ENCODE assay signal across 9 mouse cellular contexts in the genomic region with DNA sequence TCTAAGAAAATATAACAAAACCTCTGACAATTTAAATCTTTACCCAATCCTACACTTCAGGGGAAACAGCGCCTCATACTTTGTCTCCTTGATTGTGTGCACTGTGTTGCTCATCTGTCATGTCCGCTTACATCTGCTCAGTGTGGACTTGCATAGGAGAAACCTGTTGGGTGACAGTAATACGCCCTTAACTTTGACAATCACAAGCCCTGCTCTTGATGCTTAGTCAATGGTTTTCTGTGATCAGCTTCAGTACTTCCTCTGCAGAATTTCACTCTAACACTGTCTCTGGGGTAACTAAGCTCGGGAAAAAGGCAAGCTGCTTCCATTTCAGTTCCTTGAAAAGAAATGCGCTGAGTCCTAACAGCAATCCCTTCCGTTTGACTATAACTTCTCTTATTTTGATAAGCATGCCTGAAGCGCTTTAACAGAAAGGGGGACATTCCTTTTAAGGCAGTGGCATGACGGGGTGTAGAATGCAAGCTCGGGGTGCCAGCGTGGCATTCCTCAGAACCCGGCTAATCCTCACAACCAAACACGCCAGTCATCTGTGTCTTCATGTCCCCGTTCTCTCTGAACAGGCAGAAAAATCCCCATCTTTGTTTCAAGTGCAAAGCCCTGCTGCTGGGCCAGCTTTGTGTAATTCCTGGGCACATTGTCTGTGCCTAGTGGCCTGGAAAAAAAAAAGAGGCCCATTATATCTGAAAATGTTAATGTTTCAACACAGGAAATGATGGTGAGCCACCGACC.
DNase-seq lines count a peak whose midpoint lies in the region; ATAC-seq and TF ChIP-seq lines count a peak whose summit lies in the region.
"Had no signal": no experiment of that assay in that cellular context is flagged by ENCODE, and none has a peak within 500 bp of the region (broad histone marks: within the 10 kb centered on the region; RNA-seq: fewer than 3 reads in every experiment).

No protein-coding gene starts in this region.

- no peak overlapping the region for H3K9ac ChIP-seq in forebrain, postnatal 0 days
- no peak overlapping the region for H3K9ac ChIP-seq in midbrain, embryonic 15.5 days
- H3K9ac ChIP-seq: lung, embryonic 15.5 days had no signal

- peak overlapping the region; percentile 45 for H3K27ac ChIP-seq in forebrain, postnatal 0 days (ENCODE audit: low read depth, low read length)
- H3K27ac ChIP-seq in midbrain, embryonic 15.5 days: peak overlapping the region; percentile 60
- no peak overlapping the region for H3K27ac ChIP-seq in heart, embryonic 10.5 days
- H3K27ac ChIP-seq: lung, embryonic 15.5 days had no signal

- ATAC-seq in forebrain, postnatal 0 days: peak; percentile 69
- peak; percentile 53 for ATAC-seq in midbrain, embryonic 15.5 days (replicated peaks)

- H3K9me3 ChIP-seq in forebrain, postnatal 0 days (ENCODE audit: low read length): no peaks in the 10 kb centered on the region
- H3K9me3 ChIP-seq in midbrain, embryonic 15.5 days: no peaks in the 10 kb centered on the region
- no peaks in the 10 kb centered on the region for H3K9me3 ChIP-seq in heart, embryonic 10.5 days
- H3K9me3 ChIP-seq: lung, embryonic 15.5 days had no signal

- H3K4me3 ChIP-seq in forebrain, postnatal 0 days (ENCODE audit: low read depth, low read length): no peak overlapping the region
- no peak overlapping the region for H3K4me3 ChIP-seq in midbrain, embryonic 15.5 days
- no peak overlapping the region for H3K4me3 ChIP-seq in heart, embryonic 10.5 days
- H3K4me3 ChIP-seq: lung, embryonic 15.5 days had no signal

- DNase-seq in cerebellum, postnatal 36 days: peak; percentile 21 to 40
- no peak for DNase-seq in cerebellum, postnatal 4 days (ENCODE audit: low spot score in 2 of 2)
- DNase-seq in R1 (ENCODE audit: low read depth, low spot score): peak; percentile 12
- peak; percentile 54 for DNase-seq in forebrain, postnatal 0 days
- no peak for DNase-seq in adrenal gland, postnatal 10 days
- DNase-seq in gastrocnemius, adult 8-10 months (ENCODE audit: low spot score in 2 of 2): no peak
- DNase-seq in heart, embryonic 10.5 days (ENCODE audit: low spot score): no peak

- 24% methylated on average over 14 of the region's 14 CpGs for WGBS in forebrain, postnatal 0 days
- 28% methylated on average over 14 of the region's 14 CpGs for WGBS in midbrain, embryonic 15.5 days
- WGBS in heart, embryonic 10.5 days: 70% methylated on average over 14 of the region's 14 CpGs

- no peak for TF ChIP-seq CTCF in forebrain, postnatal 0 days (IDR thresholded peaks at IDR 0.05; ENCODE audit: low read depth)

- H3K4me1 ChIP-seq in forebrain, postnatal 0 days (ENCODE audit: insufficient read depth): no peaks in the 10 kb centered on the region
- peaks cover 10% of the 10 kb centered on the region for H3K4me1 ChIP-seq in midbrain, embryonic 15.5 days
- no peaks in the 10 kb centered on the region for H3K4me1 ChIP-seq in heart, embryonic 10.5 days

- H3K27me3 ChIP-seq in forebrain, postnatal 0 days (ENCODE audit: insufficient read depth, low read length): no peaks in the 10 kb centered on the region
- H3K27me3 ChIP-seq in midbrain, embryonic 15.5 days (replicated peaks): no peaks in the 10 kb centered on the region
- no peaks in the 10 kb centered on the region for H3K27me3 ChIP-seq in heart, embryonic 10.5 days (ENCODE audit: insufficient read depth, poor library complexity, severe bottlenecking)
- H3K27me3 ChIP-seq: lung, embryonic 15.5 days had no signal

- no peaks in the 10 kb centered on the region for H3K36me3 ChIP-seq in forebrain, postnatal 0 days (ENCODE audit: insufficient read depth)
- H3K36me3 ChIP-seq in midbrain, embryonic 15.5 days (replicated peaks): no peaks in the 10 kb centered on the region
- H3K36me3 ChIP-seq in heart, embryonic 10.5 days: no peaks in the 10 kb centered on the region
- H3K36me3 ChIP-seq: lung, embryonic 15.5 days had no signal

- no peak overlapping the region for H3K4me2 ChIP-seq in forebrain, postnatal 0 days (ENCODE audit: low read depth)
- peak overlapping the region; percentile 30 for H3K4me2 ChIP-seq in midbrain, embryonic 15.5 days
- H3K4me2 ChIP-seq: lung, embryonic 15.5 days had no signal

Comparison
In these comparisons a context has a peak if more than half of its experiments do, and no peak if none do; other contexts are left out.
1. DNase-seq: peak in cerebellum, postnatal 36 days (2 of 2), R1 (single experiment) and forebrain, postnatal 0 days (single experiment); none in cerebellum, postnatal 4 days (0 of 2), adrenal gland, postnatal 10 days (single experiment), gastrocnemius, adult 8-10 months (0 of 2) and heart, embryonic 10.5 days (single experiment).